Mouse (Mus musculus): ENCODE data around the gene Spdye4c.

- no peak for TF ChIP-seq MYOD1 (IDR thresholded peaks at IDR 0.05; ENCODE audit: control insufficient read depth, insufficient read length, low read depth)
- TF ChIP-seq CTCF (IDR thresholded peaks at IDR 0.05; ENCODE audit: control insufficient read depth, insufficient read depth, insufficient read length), result no peak
- no peak for TF ChIP-seq USF1 (IDR thresholded peaks at IDR 0.05; ENCODE audit: low read depth)
- no peak for TF ChIP-seq MYOG (IDR thresholded peaks at IDR 0.05; ENCODE audit: control insufficient read depth, extremely low read depth, insufficient read length)
Measured at GRCm38 (mm10) chr2:128552798-128553720, 38.0 kb upstream of the Spdye4c start.
